Mouse (Mus musculus): ENCODE results near the gene Ngfr. TPM values are rescaled to one million over a fixed set of nuclear protein-coding genes. Genes with fewer than 3 reads are reported as not detected.

Ngfr gene
- polyA plus RNA-seq, 1 experiment from 2014 or later = 23.4 TPM

DNA sequence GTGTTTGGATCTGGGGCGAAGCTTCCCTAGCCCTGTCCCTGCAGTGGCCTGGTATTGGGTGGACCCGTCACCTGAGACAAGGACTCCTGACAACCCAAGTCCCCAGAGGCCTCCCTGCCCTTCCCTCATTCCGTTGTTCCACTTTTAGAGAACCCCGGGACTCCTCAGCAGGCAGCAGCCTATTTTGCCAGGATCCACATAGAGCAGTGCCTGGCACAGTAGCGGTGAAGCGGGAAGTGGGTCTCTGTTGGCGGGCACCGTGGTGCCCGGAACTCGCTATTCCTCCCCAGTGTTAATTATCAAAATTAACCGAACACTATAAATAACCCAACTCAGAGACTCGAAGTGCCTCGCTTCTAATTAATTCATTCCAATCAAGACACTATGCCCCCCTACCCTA is 10.2 kb upstream of the Ngfr start:
- ATAC-seq (ENCODE audit: low FRiP score, low TSS enrichment) = no peak
- H3K27ac ChIP-seq (ENCODE audit: low read depth, low read length) = no peak overlapping the region
- H3K27me3 ChIP-seq (ENCODE audit: control insufficient read depth, insufficient read depth, low read length) = no peaks in the 10 kb centered on the region

DNA sequence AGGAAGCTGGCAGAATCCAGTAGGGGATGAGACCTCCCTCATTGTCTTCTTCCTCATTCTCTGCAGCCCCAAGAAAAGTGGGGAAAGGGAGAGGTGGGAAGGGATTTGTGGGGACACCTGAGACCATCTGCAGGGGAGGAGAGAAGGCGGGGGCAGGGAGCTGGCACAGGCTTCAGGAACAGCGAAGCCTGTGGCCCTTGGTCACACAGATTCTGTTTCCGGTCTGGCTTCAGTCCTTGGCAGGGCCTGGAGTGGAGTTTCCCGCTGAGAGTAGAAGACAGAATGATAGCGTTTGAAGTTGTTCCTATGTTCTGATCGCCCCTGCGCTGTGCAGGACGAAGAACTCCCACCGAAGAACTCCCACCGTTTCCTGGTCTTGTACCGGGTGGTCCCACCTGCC is 9.2 kb upstream of the Ngfr start:
- Histone ChIP-seq H3K4me1 (ENCODE audit: control insufficient read depth, insufficient read depth, low read length) (peaks cover 40% of the 10 kb centered on the region), H3K27ac (ENCODE audit: low read depth, low read length) (peak overlapping the region; percentile 72; the same call in 1 of the 2 replicates), H3K4me2 (replicated peaks; ENCODE audit: low read depth, low read length) (no peak overlapping the region), H3K4me3 (ENCODE audit: low read length) (no peak overlapping the region), H3K9ac (ENCODE audit: low read depth, low read length) (0 out of 2 replicates have a peak overlapping the region, but pooled peaks have one; percentile 35), H3K9me3 (ENCODE audit: control insufficient read depth, low read length) (no peaks in the 10 kb centered on the region), H3K36me3 (ENCODE audit: control insufficient read depth, insufficient read depth, low read length) (no peaks in the 10 kb centered on the region), H3K27me3 (ENCODE audit: control insufficient read depth, insufficient read depth, low read length) (no peaks in the 10 kb centered on the region)
- ATAC-seq (ENCODE audit: low FRiP score, low TSS enrichment) = no peak
- 38% methylated on average over 11 of the region's 11 CpGs for WGBS

More for the DNA sequence above, 10.2 kb upstream of the Ngfr start:
- Histone ChIP-seq H3K4me2 (replicated peaks; ENCODE audit: low read depth, low read length) (no peak overlapping the region), H3K9me3 (ENCODE audit: control insufficient read depth, low read length) (no peaks in the 10 kb centered on the region; the same call in 1 of the 2 replicates), H3K4me1 (ENCODE audit: control insufficient read depth, insufficient read depth, low read length) (peaks cover 40% of the 10 kb centered on the region), H3K9ac (ENCODE audit: low read depth, low read length) (no peak overlapping the region), H3K36me3 (ENCODE audit: control insufficient read depth, insufficient read depth, low read length) (no peaks in the 10 kb centered on the region), H3K4me3 (ENCODE audit: low read length) (no peak overlapping the region)
- 30% methylated on average over 13 of the region's 13 CpGs for WGBS

DNA sequence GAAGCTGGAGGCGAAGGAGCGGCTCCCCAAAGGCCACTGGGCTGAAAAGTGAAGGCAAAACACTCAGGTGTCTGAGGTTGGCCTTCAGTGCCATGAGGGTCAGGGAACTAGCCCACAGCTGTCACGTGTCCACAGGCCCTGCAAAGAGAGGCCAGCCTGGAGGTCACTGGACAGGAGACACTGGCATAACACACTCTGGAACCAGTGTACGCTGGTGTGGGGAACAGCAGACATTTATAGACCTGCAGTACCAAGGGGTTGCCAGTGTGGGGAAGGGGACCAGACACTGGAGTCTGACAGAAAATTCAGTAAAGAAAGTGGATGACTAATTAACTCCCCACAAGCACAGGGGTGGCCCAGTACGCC is 8.6 kb upstream of the Ngfr start:
- peak; percentile 60; the same call in 1 of the 2 replicates for ATAC-seq (ENCODE audit: low FRiP score, low TSS enrichment)
- Histone ChIP-seq H3K36me3 (ENCODE audit: control insufficient read depth, insufficient read depth, low read length) (no peaks in the 10 kb centered on the region), H3K4me2 (replicated peaks; ENCODE audit: low read depth, low read length) (no peak overlapping the region), H3K4me3 (ENCODE audit: low read length) (no peak overlapping the region), H3K27ac (ENCODE audit: low read depth, low read length) (peak overlapping the region; percentile 72; the same call in 1 of the 2 replicates), H3K9me3 (ENCODE audit: control insufficient read depth, low read length) (no peaks in the 10 kb centered on the region), H3K27me3 (ENCODE audit: control insufficient read depth, insufficient read depth, low read length) (no peaks in the 10 kb centered on the region), H3K9ac (ENCODE audit: low read depth, low read length) (no peak overlapping the region), H3K4me1 (ENCODE audit: control insufficient read depth, insufficient read depth, low read length) (peaks cover 40% of the 10 kb centered on the region)
- 24% methylated on average over 5 of the region's 5 CpGs for WGBS

DNA sequence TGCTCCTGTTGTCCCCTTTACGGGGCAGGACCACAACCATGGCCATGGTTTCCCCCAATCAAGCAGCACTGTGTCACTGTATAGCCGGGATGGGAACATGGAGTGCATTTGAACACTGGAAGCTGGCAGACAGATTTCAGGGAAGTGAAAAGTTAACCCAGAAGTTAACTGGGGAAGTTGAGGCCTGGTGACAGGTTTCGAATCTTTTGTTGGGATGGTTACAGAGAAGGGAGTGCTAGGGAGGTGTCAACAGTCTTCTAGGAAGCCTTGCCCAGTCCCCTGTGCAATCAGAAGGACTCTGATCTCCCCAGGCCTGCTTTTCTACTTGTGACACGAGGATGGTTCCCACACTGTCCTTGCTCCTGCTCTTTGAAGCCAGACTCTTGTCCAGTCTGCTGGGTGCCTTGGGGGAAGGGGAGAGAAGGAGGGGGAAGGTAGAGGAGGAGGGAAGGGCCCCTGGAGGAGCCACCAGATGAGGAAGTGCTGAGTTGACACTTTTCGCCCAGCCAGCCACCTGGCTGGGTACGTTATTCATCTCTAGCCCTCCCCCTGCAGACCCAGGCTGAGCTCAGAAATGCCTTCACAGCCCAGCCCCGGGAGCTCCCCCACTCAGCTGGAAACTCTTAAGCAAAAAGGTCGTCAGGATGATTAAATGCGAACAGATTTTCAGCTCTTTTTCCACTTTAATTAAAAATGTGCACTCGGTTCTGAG is 8.1 kb upstream of the Ngfr start:
- Histone ChIP-seq H3K4me1 (ENCODE audit: control insufficient read depth, insufficient read depth, low read length) (peaks cover 40% of the 10 kb centered on the region), H3K27me3 (ENCODE audit: control insufficient read depth, insufficient read depth, low read length) (no peaks in the 10 kb centered on the region), H3K9ac (ENCODE audit: low read depth, low read length) (no peak overlapping the region), H3K4me3 (ENCODE audit: low read length) (no peak overlapping the region), H3K27ac (ENCODE audit: low read depth, low read length) (peak overlapping the region; percentile 72; the same call in 1 of the 2 replicates), H3K4me2 (replicated peaks; ENCODE audit: low read depth, low read length) (no peak overlapping the region), H3K36me3 (ENCODE audit: control insufficient read depth, insufficient read depth, low read length) (no peaks in the 10 kb centered on the region), H3K9me3 (ENCODE audit: control insufficient read depth, low read length) (no peaks in the 10 kb centered on the region)
- 19% methylated on average over 10 of the region's 10 CpGs for WGBS
- peak; percentile 58; the same call in 1 of the 2 replicates for ATAC-seq (ENCODE audit: low FRiP score, low TSS enrichment)

DNA sequence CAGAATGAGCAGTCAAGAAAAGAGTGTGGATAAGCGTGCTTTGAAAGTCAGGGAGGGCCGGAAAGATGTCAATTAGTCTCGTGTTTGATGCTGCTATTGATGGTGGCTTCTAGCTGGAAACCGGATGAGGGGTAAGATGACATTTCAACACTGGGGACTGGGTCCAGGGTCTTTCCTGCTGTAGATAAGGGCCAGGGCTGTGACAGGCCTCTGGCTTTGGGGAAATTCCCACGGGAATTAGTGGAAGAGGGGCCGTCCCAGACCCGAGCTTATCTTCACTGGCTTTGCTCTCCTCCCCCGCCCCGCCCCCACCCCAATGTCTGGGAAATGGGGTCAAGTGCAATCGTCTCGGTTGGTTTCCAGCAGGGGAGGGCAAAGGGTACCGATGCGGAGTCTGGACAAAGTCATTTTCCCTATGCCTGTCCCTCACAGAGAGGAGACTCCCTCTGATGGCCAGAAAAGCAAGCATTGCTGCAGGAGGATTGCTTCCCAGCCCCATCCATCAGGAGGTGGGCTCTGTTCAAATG is 7.2 kb upstream of the Ngfr start:
- Histone ChIP-seq H3K4me2 (replicated peaks; ENCODE audit: low read depth, low read length) (no peak overlapping the region), H3K4me1 (ENCODE audit: control insufficient read depth, insufficient read depth, low read length) (peaks cover 40% of the 10 kb centered on the region), H3K36me3 (ENCODE audit: control insufficient read depth, insufficient read depth, low read length) (no peaks in the 10 kb centered on the region), H3K27ac (ENCODE audit: low read depth, low read length) (no peak overlapping the region), H3K9ac (ENCODE audit: low read depth, low read length) (no peak overlapping the region), H3K9me3 (ENCODE audit: control insufficient read depth, low read length) (no peaks in the 10 kb centered on the region), H3K27me3 (ENCODE audit: control insufficient read depth, insufficient read depth, low read length) (no peaks in the 10 kb centered on the region; the same call in 1 of the 2 replicates), H3K4me3 (ENCODE audit: low read length) (no peak overlapping the region)
- WGBS = 9% methylated on average over 13 of the region's 13 CpGs
- ATAC-seq (ENCODE audit: low FRiP score, low TSS enrichment) = no peak

DNA sequence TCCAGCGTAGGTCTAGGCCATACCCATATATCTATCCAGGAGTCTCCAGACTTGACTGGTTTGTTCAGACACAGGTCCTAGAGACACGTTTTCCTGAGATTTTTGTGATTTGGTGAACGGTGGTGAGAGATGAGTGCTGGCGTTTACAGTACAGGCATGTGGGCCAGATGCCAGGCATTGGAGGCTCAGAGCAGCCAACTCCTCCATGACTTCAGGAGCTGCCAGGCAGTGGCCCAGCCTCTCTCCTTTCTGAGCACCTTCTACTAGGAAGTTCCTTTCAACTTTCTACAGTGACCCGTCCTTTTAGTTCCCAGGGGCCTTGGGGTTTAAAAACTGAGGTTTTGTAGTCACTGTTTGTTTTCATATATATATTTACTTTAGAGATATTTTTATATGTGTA is 6.0 kb upstream of the Ngfr start:
- no peak overlapping the region for H3K27ac ChIP-seq (ENCODE audit: low read depth, low read length)
- WGBS = 84% methylated on average over 5 of the region's 5 CpGs
- no peaks in the 10 kb centered on the region for H3K9me3 ChIP-seq (ENCODE audit: control insufficient read depth, low read length)
- H3K9ac ChIP-seq (ENCODE audit: low read depth, low read length) = no peak overlapping the region
- H3K36me3 ChIP-seq (ENCODE audit: control insufficient read depth, insufficient read depth, low read length) = no peaks in the 10 kb centered on the region
- peaks cover 36% of the 10 kb centered on the region for H3K4me1 ChIP-seq (ENCODE audit: control insufficient read depth, insufficient read depth, low read length)
- H3K4me3 ChIP-seq (ENCODE audit: low read length) = no peak overlapping the region
- ATAC-seq (ENCODE audit: low FRiP score, low TSS enrichment) = no peak
- no peaks in the 10 kb centered on the region; the same call in 1 of the 2 replicates for H3K27me3 ChIP-seq (ENCODE audit: control insufficient read depth, insufficient read depth, low read length)
- H3K4me2 ChIP-seq (replicated peaks; ENCODE audit: low read depth, low read length) = no peak overlapping the region

DNA sequence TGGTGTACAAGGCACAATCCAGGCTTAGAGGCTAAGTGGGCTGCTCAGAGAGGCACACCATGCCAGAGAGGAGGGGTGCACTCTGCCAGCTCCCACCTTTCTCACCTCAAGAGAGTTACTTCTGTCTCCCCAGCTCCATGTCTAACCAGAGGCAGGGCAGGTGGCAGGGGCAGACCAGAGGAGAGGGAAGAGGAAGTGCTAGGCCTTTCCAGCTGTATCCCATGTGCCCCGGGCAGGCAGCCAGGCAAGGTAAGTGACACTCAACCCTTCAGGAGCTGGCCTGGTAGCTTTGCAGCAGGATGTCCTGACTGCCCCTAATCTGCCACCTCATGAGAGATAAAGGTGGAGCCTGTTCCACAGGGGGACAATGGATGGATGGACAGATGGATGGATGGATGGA is 5.2 kb upstream of the Ngfr start:
- Histone ChIP-seq H3K9ac (ENCODE audit: low read depth, low read length) (no peak overlapping the region), H3K4me3 (ENCODE audit: low read length) (no peak overlapping the region), H3K27me3 (ENCODE audit: control insufficient read depth, insufficient read depth, low read length) (no peaks in the 10 kb centered on the region; the same call in 1 of the 2 replicates), H3K4me1 (ENCODE audit: control insufficient read depth, insufficient read depth, low read length) (peaks cover 31% of the 10 kb centered on the region), H3K9me3 (ENCODE audit: control insufficient read depth, low read length) (no peaks in the 10 kb centered on the region), H3K36me3 (ENCODE audit: control insufficient read depth, insufficient read depth, low read length) (no peaks in the 10 kb centered on the region), H3K27ac (ENCODE audit: low read depth, low read length) (no peak overlapping the region), H3K4me2 (replicated peaks; ENCODE audit: low read depth, low read length) (no peak overlapping the region)
- no peak for ATAC-seq (ENCODE audit: low FRiP score, low TSS enrichment)
- 79% methylated on average over 1 of the region's 1 CpGs for WGBS

DNA sequence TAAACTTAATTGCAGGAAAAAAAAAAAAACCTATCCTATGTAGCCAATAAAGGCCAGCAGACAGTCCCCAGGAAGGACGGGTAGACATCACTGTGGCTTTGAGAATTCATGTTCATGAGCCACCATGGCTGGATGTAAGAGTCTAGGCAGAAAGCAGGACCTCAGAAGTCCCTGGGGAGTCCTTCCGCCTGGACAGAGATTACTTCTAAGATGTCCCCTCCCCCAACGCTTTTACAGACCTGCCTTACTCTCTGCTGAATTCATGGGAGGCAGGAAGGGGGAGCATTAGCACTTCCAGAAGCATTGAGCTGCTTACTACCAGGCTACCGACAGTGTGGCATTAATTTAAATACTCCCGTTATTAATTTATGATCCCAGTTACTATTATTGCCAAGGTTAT is 1.7 kb upstream of the Ngfr start:
- H3K27ac ChIP-seq (ENCODE audit: low read depth, low read length) = no peak overlapping the region
- no peak overlapping the region for H3K4me2 ChIP-seq (replicated peaks; ENCODE audit: low read depth, low read length)
- no peaks in the 10 kb centered on the region for H3K36me3 ChIP-seq (ENCODE audit: control insufficient read depth, insufficient read depth, low read length)
- H3K27me3 ChIP-seq (ENCODE audit: control insufficient read depth, insufficient read depth, low read length) = peaks cover 14% of the 10 kb centered on the region
- no peak overlapping the region for H3K9ac ChIP-seq (ENCODE audit: low read depth, low read length)
- ATAC-seq (ENCODE audit: low FRiP score, low TSS enrichment) = no peak
- H3K4me3 ChIP-seq (ENCODE audit: low read length) = no peak overlapping the region
- H3K4me1 ChIP-seq (ENCODE audit: control insufficient read depth, insufficient read depth, low read length) = peaks cover 22% of the 10 kb centered on the region; the same call in 1 of the 2 replicates
- no peaks in the 10 kb centered on the region for H3K9me3 ChIP-seq (ENCODE audit: control insufficient read depth, low read length)
- 29% methylated on average over 5 of the region's 5 CpGs for WGBS

DNA sequence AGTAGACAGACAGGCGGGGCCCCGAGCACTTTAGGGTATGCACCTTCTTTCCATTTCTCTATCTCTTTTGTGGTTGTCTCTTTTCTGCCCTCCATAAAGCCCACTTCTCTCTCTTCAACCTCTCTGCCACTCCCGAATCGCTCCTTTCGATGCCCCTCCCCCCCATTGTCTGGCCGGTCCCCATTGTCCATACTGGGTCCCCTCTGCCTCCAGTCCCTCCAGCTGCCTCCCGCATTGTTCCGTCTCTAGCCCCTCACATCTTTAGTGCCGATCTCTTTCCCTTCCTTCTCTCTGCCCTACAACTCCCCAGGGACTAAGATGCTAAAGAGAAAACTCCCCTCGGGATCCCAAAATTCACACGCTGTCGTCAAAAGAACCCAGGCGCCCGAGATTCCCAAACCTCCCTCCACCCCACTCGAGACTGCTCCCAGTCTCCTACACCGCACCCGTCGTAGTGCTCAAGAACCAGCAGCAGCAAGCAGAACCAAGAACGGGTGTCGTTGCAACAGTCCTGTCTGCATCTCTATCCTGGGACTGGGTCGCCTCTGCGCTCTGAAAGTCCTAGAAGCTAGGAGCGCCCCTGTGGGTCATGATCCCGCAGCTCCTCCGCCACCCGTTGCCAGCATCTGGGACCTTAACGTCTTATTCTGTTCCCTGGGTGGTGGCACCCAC is 648 bp downstream of the Ngfr start:
- ATAC-seq (ENCODE audit: low FRiP score, low TSS enrichment) = 0 out of 2 replicates have a peak, but pooled peaks have one; percentile 0
- peak overlapping the region; percentile 50 for H3K4me3 ChIP-seq (ENCODE audit: low read length)
- WGBS = under 1% methylated on average over 27 of the region's 27 CpGs
- peaks cover 28% of the 10 kb centered on the region for H3K27me3 ChIP-seq (ENCODE audit: control insufficient read depth, insufficient read depth, low read length)
- H3K9me3 ChIP-seq (ENCODE audit: control insufficient read depth, low read length) = no peaks in the 10 kb centered on the region
- no peak overlapping the region for H3K27ac ChIP-seq (ENCODE audit: low read depth, low read length)
- peak overlapping the region; percentile 61 for H3K9ac ChIP-seq (ENCODE audit: low read depth, low read length)
- H3K36me3 ChIP-seq (ENCODE audit: control insufficient read depth, insufficient read depth, low read length) = no peaks in the 10 kb centered on the region
- H3K4me1 ChIP-seq (ENCODE audit: control insufficient read depth, insufficient read depth, low read length) = peaks cover 25% of the 10 kb centered on the region; the same call in 1 of the 2 replicates
- peak overlapping the region; percentile 82 for H3K4me2 ChIP-seq (replicated peaks; ENCODE audit: low read depth, low read length)

Measured in kidney, embryonic 14.5 days (tissue).